Mouse (Mus musculus) lung, embryonic 14.5 days (tissue): ENCODE results near the gene Egln1. TPM values are rescaled to one million over a fixed set of nuclear protein-coding genes. Genes with fewer than 3 reads are reported as not detected.

Experiments used
- ATAC-seq: fragments of 200-750 bp; cut with Nextera tagmentation; 2 replicates; pipeline ENCODE4 v1.8.0; 2017; ENCODE audit warnings: mild to moderate bottlenecking, moderate TSS enrichment, moderate library complexity; ENCODE audit not compliant: insufficient read depth
- DNase-seq: peaks from one replicate; pipeline ENCODE4 v3.0.0-alpha.2; 2015
- H3K27ac ChIP-seq: fragments of 300-500 bp; sonication (generic); 2 replicates; pipeline ENCODE4 v1.5.1; 2014; ENCODE audit warnings: low read depth, mild to moderate bottlenecking, moderate library complexity
- H3K27me3 ChIP-seq: fragments of 300-500 bp; sonication (generic); 2 replicates; pipeline ENCODE4 v1.6.1; 2014; ENCODE audit warnings: low read length, control low read depth; ENCODE audit not compliant: insufficient read depth
- H3K36me3 ChIP-seq: fragments of 300-500 bp; sonication (generic); 2 replicates; pipeline ENCODE4 v1.6.1; 2014; ENCODE audit warnings: control low read depth; ENCODE audit not compliant: insufficient read depth
- H3K4me1 ChIP-seq: fragments of 300-500 bp; sonication (generic); 2 replicates; pipeline ENCODE4 v1.6.1; 2014; ENCODE audit warnings: antibody characterized with exemption, control low read depth; ENCODE audit not compliant: insufficient read depth
- H3K4me2 ChIP-seq: fragments of 300-500 bp; sonication (generic); 2 replicates; pipeline ENCODE4 v1.6.1; 2014; ENCODE audit warnings: mild to moderate bottlenecking
- H3K4me3 ChIP-seq: fragments of 300-500 bp; sonication (generic); 2 replicates; pipeline ENCODE4 v1.5.1; 2014; ENCODE audit warnings: low read depth, low read length
- H3K9ac ChIP-seq: fragments of 300-500 bp; sonication (generic); 2 replicates; pipeline ENCODE4 v1.6.1; 2014
- H3K9me3 ChIP-seq: fragments of 300-500 bp; sonication (generic); 2 replicates; pipeline ENCODE4 v1.6.1; 2016; ENCODE audit warnings: low read depth, low read length, control low read depth
- CTCF ChIP-seq: IDR thresholded peaks from 2 replicates; pipeline ENCODE4 v1.5.1; 2016; ENCODE audit warnings: antibody characterized with exemption, low read depth
- WGBS: fragments of 180-500 bp; shearing (Covaris S2); extraction: QIAGEN DNeasy Blood & Tissue Kit; methylation state at CpG from one replicate; pipeline ENCODE4 v1.1.7; 2014; 5-methylcytosine and 5-hydroxymethylcytosine counted together
- polyA plus RNA-seq: library from polyadenylated mRNA; unstranded; fragments of >200 nt; fragmentation: Nextera tagmentation; extraction: Ambion mirVana; gene quantifications from 2 replicates; pipeline ENCODE4 v1.2.1, GENCODE M21; 2014

Gene Egln1
- polyA plus RNA-seq, 1 experiment from 2014 or later = 14.4 TPM

- Histone ChIP-seq H3K4me3 (no peak overlapping the region), H3K36me3 (peaks cover 29% of the 10 kb centered on the region), H3K27ac (no peak overlapping the region), H3K4me1 (no peaks in the 10 kb centered on the region), H3K27me3 (no peaks in the 10 kb centered on the region), H3K9me3 (no peaks in the 10 kb centered on the region), H3K4me2 (no peak overlapping the region), H3K9ac (no peak overlapping the region)
- DNase-seq (no peak), ATAC-seq (no peak)
- 77% methylated on average over 18 of the region's 18 CpGs for WGBS
- TF ChIP-seq CTCF = no peak
Measured at GRCm38 (mm10) chr8:124917741-124918484, 31.2 kb downstream of the Egln1 start.

- Histone ChIP-seq H3K4me2 (no peak overlapping the region), H3K9ac (no peak overlapping the region), H3K9me3 (no peaks in the 10 kb centered on the region), H3K27me3 (no peaks in the 10 kb centered on the region), H3K27ac (no peak overlapping the region), H3K4me3 (no peak overlapping the region), H3K36me3 (peaks cover 62% of the 10 kb centered on the region), H3K4me1 (no peaks in the 10 kb centered on the region)
- WGBS = 95% methylated on average over 5 of the region's 5 CpGs
- ATAC-seq (no peak), DNase-seq (no peak)
- no peak for TF ChIP-seq CTCF
Measured at GRCm38 (mm10) chr8:124914061-124914460, 35.1 kb downstream of the Egln1 start.

GRCm38 (mm10) chr8:124911938-124912872 lies 36.9 kb downstream of the Egln1 start:
- H3K9me3 ChIP-seq = no peaks in the 10 kb centered on the region
- WGBS = 83% methylated on average over 17 of the region's 17 CpGs
- no peak overlapping the region for H3K4me2 ChIP-seq
- no peak overlapping the region for H3K9ac ChIP-seq
- no peak for DNase-seq
- no peak for TF ChIP-seq CTCF
- ATAC-seq = no peak
- H3K4me3 ChIP-seq = no peak overlapping the region
- peaks cover 79% of the 10 kb centered on the region for H3K36me3 ChIP-seq
- H3K27me3 ChIP-seq = no peaks in the 10 kb centered on the region
- no peak overlapping the region for H3K27ac ChIP-seq
- H3K4me1 ChIP-seq = no peaks in the 10 kb centered on the region

- ATAC-seq = no peak
- Histone ChIP-seq H3K27ac (no peak overlapping the region), H3K9ac (no peak overlapping the region), H3K36me3 (peaks cover 93% of the 10 kb centered on the region), H3K27me3 (no peaks in the 10 kb centered on the region), H3K9me3 (no peaks in the 10 kb centered on the region), H3K4me2 (no peak overlapping the region), H3K4me3 (no peak overlapping the region), H3K4me1 (no peaks in the 10 kb centered on the region)
- no peak for TF ChIP-seq CTCF
- 76% methylated on average over 10 of the region's 10 CpGs for WGBS
- no peak for DNase-seq
Measured at GRCm38 (mm10) chr8:124910349-124910748, 38.8 kb downstream of the Egln1 start.

- H3K4me2 ChIP-seq = no peak overlapping the region
- H3K36me3 ChIP-seq = peaks cover 91% of the 10 kb centered on the region
- H3K9me3 ChIP-seq = no peaks in the 10 kb centered on the region
- H3K4me1 ChIP-seq = no peaks in the 10 kb centered on the region
- no peak overlapping the region for H3K4me3 ChIP-seq
- ATAC-seq (no peak), DNase-seq (no peak)
- H3K9ac ChIP-seq = no peak overlapping the region
- TF ChIP-seq CTCF = no peak
- H3K27me3 ChIP-seq = no peaks in the 10 kb centered on the region
- WGBS = 88% methylated on average over 16 of the region's 16 CpGs
- no peak overlapping the region for H3K27ac ChIP-seq
Measured at GRCm38 (mm10) chr8:124909936-124910335, 39.2 kb downstream of the Egln1 start.

GRCm38 (mm10) chr8:124905482-124905881 lies 43.6 kb downstream of the Egln1 start:
- Histone ChIP-seq H3K27ac (no peak overlapping the region), H3K27me3 (no peaks in the 10 kb centered on the region), H3K9ac (no peak overlapping the region), H3K9me3 (no peaks in the 10 kb centered on the region), H3K36me3 (peaks cover 88% of the 10 kb centered on the region), H3K4me1 (no peaks in the 10 kb centered on the region), H3K4me3 (no peak overlapping the region), H3K4me2 (no peak overlapping the region)
- DNase-seq (no peak), ATAC-seq (no peak)
- WGBS = 86% methylated on average over 2 of the region's 2 CpGs
- TF ChIP-seq CTCF = no peak

- H3K4me3 ChIP-seq = no peak overlapping the region
- no peak for TF ChIP-seq CTCF
- no peaks in the 10 kb centered on the region for H3K27me3 ChIP-seq
- WGBS = 90% methylated on average over 15 of the region's 15 CpGs
- H3K9ac ChIP-seq = no peak overlapping the region
- H3K9me3 ChIP-seq = no peaks in the 10 kb centered on the region
- peaks cover 7% of the 10 kb centered on the region for H3K4me1 ChIP-seq
- H3K36me3 ChIP-seq = peaks cover 76% of the 10 kb centered on the region
- no peak for ATAC-seq
- no peak overlapping the region for H3K4me2 ChIP-seq
- H3K27ac ChIP-seq = no peak overlapping the region
- no peak for DNase-seq
Measured at GRCm38 (mm10) chr8:124903198-124903597, 45.9 kb downstream of the Egln1 start.
